Mouse (Mus musculus) liver, postnatal 0 days (tissue): ENCODE data around the gene Copz1.

Experiments used
- CTCF ChIP-seq: sonication (generic); IDR thresholded peaks from 2 replicates; pipeline ENCODE4 v1.5.1; 2016; ENCODE audit warnings: antibody characterized with exemption, low read depth
- EP300 ChIP-seq: IDR thresholded peaks from 2 replicates; pipeline ENCODE4 v1.6.1; 2016; ENCODE audit warnings: antibody characterized with exemption, low read depth, mild to moderate bottlenecking

- TF ChIP-seq EP300, result no peak
- TF ChIP-seq CTCF, result no peak
Observed at GRCm38 (mm10) chr15:103253352-103253751, 19.2 kb upstream of the Copz1 start.
